Mouse (Mus musculus): ENCODE results near the gene Grik1.

Gene Grik1

DNA sequence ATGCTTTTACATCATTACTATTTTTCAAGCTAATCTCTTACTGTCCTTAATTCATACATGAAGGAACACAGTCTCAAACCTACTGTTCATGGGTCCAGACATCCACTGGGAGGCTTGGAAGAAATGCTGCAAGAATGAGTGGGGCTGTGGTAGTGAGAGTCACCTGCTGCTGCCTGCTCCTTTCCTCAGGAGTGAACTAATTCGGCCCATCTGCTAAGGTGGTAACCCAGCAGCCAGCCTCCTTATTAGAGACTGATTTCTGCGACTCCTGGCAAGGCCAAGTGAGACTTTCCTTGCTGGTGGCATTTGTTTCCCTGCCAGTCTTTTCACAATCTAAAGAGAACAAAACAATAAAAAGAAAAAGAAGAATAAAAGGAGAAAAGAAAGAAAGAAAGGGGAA, 147.9 kb downstream of the Grik1 start:
- no peak for DNase-seq (ENCODE audit: low spot score)

DNA sequence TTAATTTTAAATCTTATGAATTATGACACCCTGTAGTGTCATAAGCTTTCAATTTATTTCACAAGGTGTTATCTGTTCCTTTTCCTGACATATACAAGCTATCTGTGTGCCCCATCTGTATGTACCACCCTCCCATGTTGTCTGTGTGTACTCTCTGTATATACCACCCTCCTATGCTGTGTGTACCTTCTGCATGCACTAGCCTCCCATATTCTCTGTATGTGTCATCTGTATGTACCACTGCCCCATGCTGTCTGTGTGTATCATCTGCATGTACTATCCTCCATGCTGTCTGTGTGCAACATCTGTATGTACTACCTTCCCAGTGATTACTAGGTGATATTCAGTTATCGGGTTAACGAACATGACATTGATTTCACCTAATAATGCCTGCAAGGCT, 148.5 kb downstream of the Grik1 start:
- DNase-seq (ENCODE audit: low spot score) = no peak

DNA sequence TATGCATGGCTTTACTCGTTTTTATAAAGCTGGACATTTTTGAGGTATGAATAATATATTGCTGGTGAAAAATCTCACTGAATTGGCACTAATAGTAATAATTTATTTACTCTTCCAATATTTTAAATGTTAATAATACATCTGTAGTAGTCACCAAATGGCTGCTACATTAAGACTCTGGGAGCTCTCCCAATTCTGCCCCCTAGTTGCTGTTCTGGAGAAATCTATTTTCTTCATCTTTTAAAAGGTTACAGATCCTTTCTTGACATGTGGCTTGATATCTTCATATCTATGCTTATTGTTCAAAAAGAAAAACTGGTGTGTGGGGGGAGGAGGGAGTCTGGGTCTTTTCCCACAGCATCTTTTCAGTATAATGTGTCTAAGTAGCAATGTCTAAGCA, 151.2 kb downstream of the Grik1 start:
- no peak for DNase-seq (ENCODE audit: low spot score)

DNA sequence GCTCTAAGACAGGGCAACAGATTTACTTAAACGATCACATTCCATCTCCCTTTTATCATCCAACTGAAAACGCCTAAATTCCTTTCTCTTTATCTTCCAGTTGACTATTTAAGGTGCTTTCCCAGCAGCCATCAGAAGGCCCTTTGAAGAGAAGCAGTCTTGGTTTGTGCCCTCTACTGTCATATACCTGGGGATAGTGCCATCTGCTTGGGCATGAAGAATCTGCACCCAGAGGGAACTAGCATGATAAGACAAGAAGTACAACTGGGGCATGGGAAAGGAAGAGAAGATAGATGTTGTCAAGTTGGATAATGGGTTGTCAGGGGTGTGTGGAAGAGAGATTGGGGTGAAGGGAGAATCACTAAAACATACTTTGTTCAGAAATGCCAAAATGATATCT, 157.1 kb downstream of the Grik1 start:
- DNase-seq (ENCODE audit: low spot score) = no peak

DNA sequence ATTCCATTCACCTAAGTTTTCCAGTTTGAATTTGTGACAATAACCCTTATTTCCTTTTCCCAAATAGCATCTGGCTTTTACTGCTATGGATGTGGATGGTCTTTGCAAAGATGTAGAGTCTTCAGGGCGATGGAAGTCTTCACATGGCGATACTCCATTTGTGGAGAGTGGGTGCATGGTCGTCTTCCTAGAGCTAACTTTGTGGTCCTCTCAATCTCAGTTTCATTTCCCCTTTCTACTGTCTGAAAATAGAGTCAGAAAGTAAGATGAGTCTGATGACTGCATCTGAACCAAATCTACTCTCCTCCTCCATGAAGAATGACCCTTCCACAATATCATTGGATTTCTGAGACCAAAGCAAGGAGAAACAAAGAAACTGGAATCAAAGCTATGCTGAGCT, 159.0 kb downstream of the Grik1 start:
- no peak for DNase-seq (ENCODE audit: low spot score)

- no peak for DNase-seq (ENCODE audit: low spot score)
Observed at GRCm38 (mm10) chr16:88125098-88125497, 165.0 kb downstream of the Grik1 start.

- DNase-seq (ENCODE audit: low spot score) = no peak
Observed at GRCm38 (mm10) chr16:88112551-88113138, 177.4 kb downstream of the Grik1 start.

DNA sequence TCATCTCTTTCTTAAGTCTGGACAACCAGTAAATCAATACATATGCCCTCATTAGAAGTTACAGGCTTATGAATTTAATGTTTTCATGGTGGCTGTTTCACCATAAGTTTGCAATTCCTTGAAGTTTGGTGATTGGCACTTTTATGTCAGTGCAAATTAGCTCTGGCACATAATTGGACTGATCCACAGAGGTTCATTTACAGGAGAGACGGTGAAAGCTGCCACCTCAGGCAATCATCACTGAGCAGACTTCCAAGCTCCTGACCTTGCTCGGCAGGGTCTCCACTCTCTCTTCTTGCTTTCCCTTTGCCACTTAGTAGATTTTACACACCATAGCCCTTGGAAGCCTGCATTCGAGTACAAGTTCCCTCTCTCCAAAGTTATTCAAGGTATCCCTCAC, 178.6 kb downstream of the Grik1 start:
- no peak for DNase-seq (ENCODE audit: low spot score)

DNA sequence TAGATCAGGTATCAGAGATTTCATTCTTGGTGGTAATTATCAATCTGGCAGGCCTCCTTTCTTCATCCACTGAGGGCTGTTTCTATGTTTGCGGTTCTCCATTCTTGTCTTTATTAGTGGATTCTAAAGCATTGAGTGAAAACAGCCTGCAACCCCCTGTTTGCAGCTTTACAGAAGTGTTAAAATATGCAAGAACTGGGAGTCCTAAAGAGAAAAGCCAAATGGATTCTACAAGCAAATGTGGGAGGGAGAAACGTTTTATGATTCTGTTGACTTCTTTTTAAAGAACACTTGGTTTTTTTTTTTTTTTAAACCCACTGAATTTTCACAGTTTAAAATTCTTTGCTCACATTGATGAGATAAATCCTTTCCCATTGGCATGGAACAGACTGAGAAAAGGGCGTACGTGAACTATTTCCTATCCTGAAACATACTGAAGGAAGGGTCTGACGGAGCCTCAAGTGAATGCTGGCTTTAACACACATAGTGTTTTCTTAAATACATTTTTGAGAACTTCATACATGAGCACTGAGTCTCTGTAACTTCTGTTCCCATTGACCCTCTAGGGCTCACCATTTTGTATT, 195.8 kb downstream of the Grik1 start:
- no peak for DNase-seq (ENCODE audit: low spot score)

- no peak for DNase-seq (ENCODE audit: low spot score)
Observed at GRCm38 (mm10) chr16:88087280-88087679, 202.8 kb downstream of the Grik1 start.

- DNase-seq (ENCODE audit: low spot score) = no peak
Observed at GRCm38 (mm10) chr16:88074716-88075115, 215.3 kb downstream of the Grik1 start.

DNA sequence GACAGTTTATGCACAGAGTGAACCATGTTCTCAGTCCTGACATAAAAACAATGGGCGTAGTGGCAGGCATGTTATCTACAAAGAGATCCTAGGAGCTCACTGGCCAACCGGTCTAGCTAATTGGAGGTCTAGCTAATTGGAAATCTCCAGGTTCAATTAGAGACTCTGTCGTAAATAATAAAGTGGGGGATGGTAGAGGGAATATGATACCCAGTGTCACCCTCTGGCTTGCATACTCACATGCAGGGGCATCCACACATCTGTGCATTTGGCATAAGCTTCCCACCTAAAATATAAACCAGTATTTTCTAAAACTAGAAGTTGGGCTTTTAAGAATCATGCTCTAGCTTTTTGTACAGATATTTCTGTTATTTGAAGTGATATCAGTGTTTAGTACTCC, 229.1 kb downstream of the Grik1 start:
- DNase-seq (ENCODE audit: low spot score) = no peak

- no peak for DNase-seq (ENCODE audit: low spot score)
Observed at GRCm38 (mm10) chr16:88048121-88048520, 241.9 kb downstream of the Grik1 start.

DNA sequence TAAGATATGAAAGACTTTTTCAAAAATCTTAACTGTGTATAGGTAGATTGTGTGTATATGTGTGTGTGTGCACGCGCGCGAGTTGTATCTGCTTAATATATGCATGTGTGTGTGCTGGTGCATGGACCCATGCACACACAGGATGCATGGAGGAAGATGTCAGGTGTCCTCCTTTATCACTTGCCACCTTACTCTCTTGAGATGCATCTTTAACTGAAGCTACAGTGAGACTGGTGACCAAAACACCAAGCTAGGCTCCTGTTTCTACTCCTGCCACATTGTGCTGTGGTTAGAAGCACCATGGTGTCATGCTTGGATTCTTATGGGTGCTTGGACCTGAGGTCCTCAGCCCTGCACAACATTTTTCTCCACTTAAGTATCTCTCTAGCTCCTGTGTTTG, 245.7 kb downstream of the Grik1 start:
- no peak for DNase-seq (ENCODE audit: low spot score)

DNA sequence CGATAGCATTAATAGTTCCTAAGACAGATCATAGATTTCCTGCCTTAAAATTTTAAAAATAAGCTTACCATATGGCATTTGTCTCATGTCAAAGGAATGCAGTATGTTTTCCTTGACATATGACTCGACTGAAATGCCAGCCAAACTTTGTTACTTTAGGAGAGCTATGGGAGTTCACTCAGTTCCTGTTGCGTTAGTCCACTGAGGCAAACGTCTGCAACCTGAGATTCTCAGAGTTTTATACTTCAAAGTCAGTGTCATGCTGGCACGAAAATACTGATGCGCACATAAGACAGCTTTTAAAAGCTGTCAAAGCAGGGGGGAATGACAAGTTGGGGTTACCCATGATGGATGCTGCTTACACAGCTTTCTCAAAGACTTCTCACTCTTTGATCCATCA, 247.6 kb downstream of the Grik1 start:
- DNase-seq (ENCODE audit: low spot score) = peak; percentile 3

DNA sequence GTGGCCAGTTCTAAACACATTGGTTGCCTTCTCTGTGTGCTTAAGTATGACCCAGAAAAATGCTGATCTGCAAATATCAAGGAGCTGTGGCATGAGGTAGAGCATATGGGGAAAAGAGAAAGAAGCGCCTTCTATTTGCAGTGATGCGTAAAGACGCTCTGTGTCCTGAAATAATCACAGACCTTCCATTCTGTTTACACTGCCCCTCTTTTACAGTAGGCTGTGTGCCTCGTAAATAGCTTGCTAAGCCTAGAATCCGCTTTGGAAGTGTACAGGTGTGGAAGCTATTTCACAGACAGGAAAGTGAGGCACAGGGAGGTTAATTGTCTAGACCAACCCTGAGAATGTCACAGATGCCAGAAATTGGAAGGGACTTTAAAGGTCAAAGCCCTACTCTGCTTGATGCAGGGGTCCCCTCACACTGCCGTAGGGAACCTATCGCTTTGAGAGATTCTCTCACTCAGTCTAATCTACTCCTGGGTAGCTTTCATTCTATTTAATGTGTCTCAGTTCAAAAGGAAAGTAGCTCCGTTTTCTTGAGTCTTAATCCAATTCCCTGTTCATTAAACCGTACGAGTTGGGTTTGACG, 251.5 kb downstream of the Grik1 start:
- no peak for DNase-seq (ENCODE audit: low spot score)

DNA sequence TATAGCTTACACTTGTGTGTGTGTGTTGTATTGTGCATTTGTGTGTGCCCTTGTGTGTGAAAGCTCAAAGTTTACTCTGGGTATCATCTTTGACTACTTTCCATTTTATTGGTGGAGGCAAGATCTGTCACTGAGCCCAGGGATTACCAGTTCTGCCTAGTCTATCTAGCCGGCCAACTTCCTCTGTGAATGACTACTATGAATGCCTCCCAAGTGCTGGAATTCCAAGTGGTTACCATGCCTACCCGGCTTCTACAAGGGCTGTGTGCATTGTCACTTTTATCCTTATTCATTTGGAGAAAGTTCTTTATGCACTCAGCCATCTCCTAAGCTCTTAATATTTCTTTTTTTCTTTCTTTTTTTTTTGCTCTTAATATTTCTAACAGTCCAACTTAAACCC, 301.3 kb downstream of the Grik1 start:
- no peak for DNase-seq (ENCODE audit: low spot score)

GRCm38 (mm10) chr16:87984201-87984870, 305.7 kb downstream of the Grik1 start:
- no peak for DNase-seq (ENCODE audit: low spot score)

DNA sequence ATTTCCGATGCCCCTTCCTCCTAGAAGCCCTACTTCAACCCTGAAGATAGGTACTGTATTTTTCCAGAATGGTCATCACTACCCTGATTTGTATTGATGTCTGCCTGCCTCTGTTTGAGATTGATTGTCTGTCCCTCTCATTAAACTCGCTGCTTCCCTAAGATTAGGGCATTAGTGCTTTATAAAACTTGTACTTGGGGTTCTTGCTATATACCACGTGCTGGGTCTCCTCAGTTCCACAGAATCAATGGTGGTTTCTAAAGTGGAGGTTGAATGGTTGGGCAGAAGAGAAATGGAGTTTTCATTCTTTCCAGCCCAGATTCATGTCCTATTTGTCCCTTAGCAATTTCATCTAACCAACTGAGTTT, 316.0 kb downstream of the Grik1 start:
- DNase-seq (ENCODE audit: low spot score) = no peak

GRCm38 (mm10) chr16:87973394-87974075, 316.5 kb downstream of the Grik1 start:
- DNase-seq (ENCODE audit: low spot score) = no peak

DNA sequence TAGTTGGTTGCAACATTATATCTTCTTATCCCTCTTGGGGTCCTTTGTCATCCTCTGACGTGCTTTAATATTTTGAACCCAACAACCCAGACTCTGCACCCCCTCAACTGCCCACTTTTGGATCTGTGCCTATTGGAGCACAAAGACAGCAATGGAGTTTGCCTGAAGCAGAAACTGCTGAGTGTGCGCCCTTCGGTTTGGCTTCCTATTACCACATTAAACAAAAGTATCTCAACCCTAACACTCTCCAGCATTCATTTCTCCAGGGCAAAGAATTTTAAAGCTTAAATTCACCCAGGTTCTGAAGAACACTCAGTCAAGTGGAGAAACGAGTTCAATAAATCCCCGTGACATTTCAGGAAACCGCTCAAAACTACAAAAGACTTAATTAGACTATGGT, 318.2 kb downstream of the Grik1 start:
- no peak for DNase-seq (ENCODE audit: low spot score)

DNA sequence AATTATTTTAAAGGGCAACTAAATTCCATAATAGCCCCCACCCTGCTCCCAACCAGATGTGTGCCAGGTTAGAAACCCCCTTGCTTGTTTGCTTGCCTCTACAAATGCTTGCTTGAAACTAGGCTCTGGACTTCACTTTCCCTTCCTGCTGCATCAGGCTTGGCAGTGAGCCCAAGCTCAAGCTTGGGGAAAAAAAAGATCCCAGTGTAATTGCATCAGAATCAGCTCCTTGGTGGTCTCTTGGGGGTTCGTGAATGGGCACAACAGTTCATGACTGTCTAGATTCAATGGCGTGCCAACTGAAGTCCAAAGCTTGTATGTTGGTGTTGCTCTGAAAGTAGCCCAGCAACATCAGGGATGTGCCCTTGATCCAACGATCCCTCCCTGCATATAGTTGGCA, 320.1 kb downstream of the Grik1 start:
- no peak for DNase-seq (ENCODE audit: low spot score)

DNA sequence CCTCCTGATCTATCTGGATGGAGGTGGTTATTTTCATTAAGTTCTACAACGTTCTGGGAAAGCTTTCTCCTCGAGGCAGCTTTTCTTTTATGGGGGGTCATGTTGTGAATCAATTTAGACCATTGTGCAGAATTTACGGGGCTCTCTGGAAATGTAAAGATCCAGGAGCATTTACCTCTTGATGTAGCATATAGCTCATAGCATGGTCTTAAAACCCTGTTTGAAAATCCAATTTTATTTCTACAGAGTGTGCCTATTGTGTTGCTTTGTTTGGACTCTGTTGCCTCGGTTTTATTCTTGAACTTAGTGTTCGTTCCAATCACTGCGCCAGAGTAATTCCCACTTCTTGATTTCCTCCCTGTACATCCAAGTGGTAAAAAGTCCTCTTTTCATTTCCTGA, 328.6 kb downstream of the Grik1 start:
- no peak for DNase-seq (ENCODE audit: low spot score)

All from adipocyte (in vitro differentiated cells).